Mouse (Mus musculus) erythroblast, embryonic 14.5 days (primary cell): ENCODE measurements around the gene Coro2b.

Experiments used
- GATA1 ChIP-seq: IDR thresholded peaks from 2 replicates; pipeline ENCODE4 v1.6.1; 2012; ENCODE audit warnings: low read length, inconsistent platforms, mixed read lengths
- TAL1 ChIP-seq: IDR thresholded peaks from 3 replicates; pipeline ENCODE4 v1.6.1; 2012; ENCODE audit warnings: low read length, inconsistent platforms, mixed read lengths

- TF ChIP-seq GATA1: no peak
- TF ChIP-seq TAL1: no peak
These were observed 13.9 kb downstream of the Coro2b start for GRCm38 (mm10) chr9:62522791-62523471.
